Mouse (Mus musculus) G1E (cell line): ENCODE results near the gene Rab5b. TPM values are rescaled to one million over a fixed set of nuclear protein-coding genes. Genes with fewer than 3 reads are reported as not detected.
"Not testable (repeated sequence)": the region's sequence is repeated elsewhere in the genome, so short reads cannot be mapped to it uniquely, and the experiment has no call there.

Experiments used
- ATAC-seq: 2 replicates; pipeline ENCODE4 v1.8.0; 2016; ENCODE audit warnings: mild to moderate bottlenecking; ENCODE audit not compliant: insufficient number of reproducible peaks, poor library complexity, low FRiP score, severe bottlenecking; ENCODE audit errors: extremely low read depth
- DNase-seq: peaks from one replicate; pipeline ENCODE4 v3.0.0; 2012; ENCODE audit warnings: low spot score
- H3K27me3 ChIP-seq: 2 replicates; pipeline ENCODE4 v1.6.1; 2012; ENCODE audit warnings: mild to moderate bottlenecking, low read length, inconsistent platforms; ENCODE audit not compliant: insufficient read depth
- H3K36me3 ChIP-seq: replicated peaks from 2 replicates; pipeline ENCODE3; 2012; ENCODE audit warnings: mild to moderate bottlenecking, inconsistent platforms
- H3K4me1 ChIP-seq: 2 replicates; pipeline ENCODE4 v1.6.1; 2012; ENCODE audit warnings: low read depth, low read length, inconsistent platforms, mixed read lengths; ENCODE audit not compliant: insufficient read depth
- H3K4me3 ChIP-seq: 2 replicates; pipeline ENCODE4 v1.5.1; 2012; ENCODE audit warnings: low read depth, mild to moderate bottlenecking, inconsistent platforms, low read length, moderate library complexity, mixed read lengths
- H3K9me3 ChIP-seq: replicated peaks from 2 replicates; pipeline ENCODE4 v1.6.1; 2012; ENCODE audit warnings: inconsistent platforms
- CTCF ChIP-seq: IDR thresholded peaks from 2 replicates; pipeline ENCODE4 v1.5.1; 2012; ENCODE audit warnings: low read depth, low read length, inconsistent platforms, mixed read lengths
- GATA1 ChIP-seq: IDR thresholded peaks from 2 replicates; pipeline ENCODE4 v1.6.1; 2012; ENCODE audit warnings: borderline replicate concordance, low read length, inconsistent platforms, mixed read lengths
- GATA2 ChIP-seq: IDR thresholded peaks from 2 replicates; pipeline ENCODE4 v1.6.1; 2012; ENCODE audit warnings: low read depth, low read length, inconsistent platforms, borderline replicate concordance
- POLR2AphosphoS5 ChIP-seq: IDR thresholded peaks from 2 replicates; pipeline ENCODE4 v1.6.1; 2012; ENCODE audit warnings: low read depth, low read length, inconsistent platforms; ENCODE audit not compliant: insufficient replicate concordance
- TAL1 ChIP-seq: conservative IDR thresholded peaks from 2 replicates; pipeline ENCODE4 v1.6.1; 2012; ENCODE audit warnings: low read depth, low read length, inconsistent platforms, mixed read lengths
- polyA plus RNA-seq: library from polyadenylated mRNA; stranded (reverse); fragments of >175 nt; gene quantifications from 2 replicates; pipeline ENCODE4 v1.2.3, GENCODE M21; 2012
- total RNA-seq, 2 experiments: library from RNA; stranded (forward) in 1 of 2; stranded (reverse) in 1 of 2; fragments of 200-1000 nt in 1 of 2; fragments of >200 nt in 1 of 2; fragmentation: Nextera tagmentation in 1 of 2; gene quantifications; 2 replicates each; pipeline ENCODE4 v1.2.3; 2014 to 2017

Rab5b gene
- total and polyA plus RNA-seq, 3 experiments: 20.0 to 49.1 (median 48.0) TPM

DNA sequence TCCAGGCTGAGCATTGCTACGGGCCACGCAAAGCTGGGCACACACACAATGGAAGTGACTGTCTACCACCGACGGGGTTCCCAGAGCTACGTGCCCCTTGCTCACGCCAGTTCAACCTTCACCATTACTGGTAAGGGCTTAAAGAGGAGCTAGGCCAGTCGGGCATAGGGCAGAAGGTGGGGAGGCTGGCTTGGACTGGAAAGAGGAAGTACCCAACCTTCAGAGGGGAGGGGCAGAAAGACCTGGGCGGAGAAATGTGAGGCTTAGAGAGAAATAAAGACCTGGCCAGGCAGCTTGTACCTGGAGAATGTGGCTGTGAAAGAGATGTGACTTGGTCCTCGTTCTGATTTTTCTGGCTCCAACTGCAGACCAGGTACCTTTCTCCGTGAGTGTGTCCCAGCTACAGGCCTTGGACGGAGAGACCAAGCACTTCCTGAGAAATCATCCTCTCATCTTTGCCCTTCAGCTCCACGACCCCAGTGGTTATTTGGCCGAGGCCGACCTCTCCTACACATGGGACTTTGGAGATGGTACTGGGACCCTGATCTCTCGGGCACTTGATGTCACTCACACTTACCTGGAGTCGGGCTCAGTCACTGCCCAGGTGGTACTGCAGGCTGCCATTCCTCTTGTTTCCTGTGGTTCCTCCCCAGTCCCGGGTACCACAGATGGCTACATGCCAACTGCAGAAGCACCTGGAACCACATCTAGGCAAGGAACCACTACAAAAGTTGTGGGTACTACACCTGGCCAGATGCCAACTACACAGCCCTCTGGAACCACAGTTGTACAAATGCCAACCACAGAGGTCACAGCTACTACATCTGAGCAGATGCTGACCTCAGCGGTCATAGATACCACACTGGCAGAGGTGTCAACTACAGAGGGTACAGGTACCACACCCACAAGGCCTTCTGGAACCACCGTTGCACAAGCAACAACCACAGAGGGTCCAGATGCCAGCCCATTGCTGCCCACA, 19.8 kb upstream of the Rab5b start:
- ATAC-seq: peak; percentile 90
- Histone ChIP-seq H3K4me1 (peaks cover 15% of the 10 kb centered on the region), H3K4me3 (peak overlapping the region; percentile 56; the same call in 1 of the 2 replicates), H3K27me3 (peaks cover 23% of the 10 kb centered on the region), H3K36me3 (no peaks in the 10 kb centered on the region), H3K9me3 (no peaks in the 10 kb centered on the region)
- DNase-seq: peak; percentile 75
- TF ChIP-seq CTCF (no peak), GATA2 (no peak), POLR2AphosphoS5 (no peak), GATA1 (no peak), TAL1 (no peak)

DNA sequence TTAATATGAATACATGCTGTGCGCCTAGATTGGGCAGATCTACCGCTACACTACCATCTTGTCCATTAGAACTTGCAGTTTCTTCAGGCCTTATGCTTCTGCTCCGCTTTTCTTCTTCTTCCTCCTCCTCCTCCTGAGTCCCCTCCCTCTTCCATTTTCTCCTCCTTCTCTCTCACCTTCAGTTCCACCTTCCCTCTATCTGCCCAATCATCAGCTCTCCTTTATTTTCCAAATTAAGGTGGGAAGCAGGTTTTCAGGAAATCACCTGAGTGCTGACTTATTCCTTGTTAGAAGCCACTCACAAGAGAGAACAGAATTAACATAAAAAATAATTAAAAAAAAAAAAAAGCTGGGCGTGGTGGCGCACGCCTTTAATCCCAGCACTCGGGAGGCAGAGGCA, 15.3 kb upstream of the Rab5b start:
- ATAC-seq, H3K36me3 ChIP-seq, DNase-seq, H3K9me3 ChIP-seq, H3K4me3 ChIP-seq, H3K27me3 ChIP-seq: not testable (repeated sequence)
- H3K4me1 ChIP-seq: peaks cover 20% of the 10 kb centered on the region

DNA sequence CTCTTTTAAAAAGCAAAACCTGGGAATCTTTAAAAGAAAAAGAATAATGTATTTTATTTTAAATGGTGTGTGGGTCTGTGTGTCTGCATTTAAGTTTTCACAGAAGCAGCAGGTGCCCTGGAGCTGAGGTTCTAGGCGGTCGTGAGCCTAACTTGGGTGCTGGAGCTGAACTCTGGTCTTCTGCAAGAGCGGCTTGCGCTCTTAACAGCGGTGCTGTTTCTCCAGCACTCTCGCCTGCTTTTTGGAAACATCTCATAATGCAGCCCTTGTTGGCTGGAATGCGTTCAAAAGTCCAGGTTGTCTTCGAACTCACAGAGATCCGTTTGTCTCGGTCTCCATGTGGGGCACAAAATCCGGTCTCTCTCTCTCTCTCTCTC, 9.2 kb upstream of the Rab5b start:
- H3K27me3 ChIP-seq: no peaks in the 10 kb centered on the region
- DNase-seq (no peak), ATAC-seq (no peak)
- H3K9me3 ChIP-seq: no peaks in the 10 kb centered on the region
- H3K4me1 ChIP-seq: peaks cover 40% of the 10 kb centered on the region
- H3K4me3 ChIP-seq: peak overlapping the region; percentile 86; the same call in 1 of the 2 replicates
- TF ChIP-seq CTCF (no peak), GATA2 (no peak)
- peaks cover 32% of the 10 kb centered on the region for H3K36me3 ChIP-seq

DNA sequence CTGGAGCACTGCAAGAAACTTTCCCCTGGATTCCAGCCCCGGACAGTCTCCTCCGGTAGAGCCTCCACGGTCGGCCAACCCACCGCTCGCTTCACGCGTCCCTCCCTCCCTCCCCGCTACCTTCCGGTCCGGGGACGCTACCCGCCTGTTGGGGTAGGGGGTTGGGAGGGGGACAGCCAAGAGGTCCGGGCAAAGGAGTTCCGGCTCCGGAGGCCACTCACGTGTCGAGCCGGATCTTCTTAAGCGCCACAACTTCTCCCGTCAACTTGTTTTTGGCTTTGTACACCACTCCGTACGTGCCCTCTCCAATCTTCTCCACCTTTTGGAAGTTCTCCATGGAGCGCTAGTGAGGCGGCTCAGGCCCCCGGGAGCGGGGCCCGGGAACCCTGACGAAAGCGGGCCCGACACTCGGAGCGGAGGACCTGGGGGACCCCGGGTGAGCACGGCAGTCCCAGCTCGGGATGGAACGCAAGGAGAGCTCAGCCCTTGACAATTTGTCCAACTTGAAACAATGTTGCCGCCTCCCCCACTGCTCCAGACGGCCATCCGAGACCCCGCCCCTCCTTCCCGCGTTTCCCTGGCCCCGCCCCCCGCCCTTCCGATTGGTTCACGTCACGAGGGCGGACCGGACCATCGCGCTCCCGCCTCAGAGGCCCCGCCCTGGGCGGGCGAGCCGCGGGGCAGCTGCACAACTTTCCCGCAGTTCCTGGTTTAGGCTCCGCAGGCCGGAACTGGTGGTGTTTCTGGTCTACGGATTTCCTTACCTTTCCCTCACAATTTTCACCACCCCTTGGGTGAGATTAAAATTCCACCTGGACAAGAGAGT, 8.6 kb upstream of the Rab5b start, which contains the start of gene Cdk2:
Gene Cdk2, minus strand, starts transcription at position 541 of the 826 bp plus-strand sequence.
- Histone ChIP-seq H3K9me3 (no peaks in the 10 kb centered on the region), H3K36me3 (peaks cover 38% of the 10 kb centered on the region), H3K4me1 (peaks cover 43% of the 10 kb centered on the region), H3K4me3 (peak within 1 kb of the TSS; percentile 86), H3K27me3 (no peaks in the 10 kb centered on the region)
- TF ChIP-seq TAL1 (no peak), GATA2 (no peak), CTCF (no peak), GATA1 (no peak), POLR2AphosphoS5 (no peak)
- DNase-seq: peak; percentile 91
- peak; percentile 76 for ATAC-seq

DNA sequence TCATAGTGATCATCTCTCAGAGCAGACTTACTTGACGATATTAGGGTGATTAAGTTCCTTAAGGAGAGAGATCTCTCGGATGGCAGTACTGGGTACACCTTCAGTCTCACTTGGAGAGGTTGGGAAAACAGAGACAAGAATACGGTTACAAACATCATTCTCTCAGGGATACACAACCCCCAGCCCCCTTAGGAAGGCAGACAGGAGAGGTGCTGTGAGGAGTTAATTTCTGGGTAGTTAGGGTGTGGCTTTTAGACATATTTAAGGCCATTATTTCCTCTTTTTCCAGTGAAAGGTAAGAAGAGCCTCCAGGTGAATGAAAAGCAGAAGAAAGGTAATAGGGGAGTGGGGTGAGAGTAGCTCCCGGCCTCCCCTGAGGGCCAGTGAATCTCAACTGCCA, 7.8 kb upstream of the Rab5b start, which contains the start of gene Pmel:
Gene Pmel, plus strand, starts transcription at position 301 of the 400 bp plus-strand sequence.
- peak; percentile 24 for DNase-seq
- peaks cover 47% of the 10 kb centered on the region for H3K36me3 ChIP-seq
- no peaks in the 10 kb centered on the region for H3K27me3 ChIP-seq
- peaks cover 51% of the 10 kb centered on the region for H3K4me1 ChIP-seq
- no peaks in the 10 kb centered on the region for H3K9me3 ChIP-seq
- H3K4me3 ChIP-seq: peak within 1 kb of the TSS; percentile 86
- no peak for ATAC-seq
- TF ChIP-seq TAL1 (no peak), GATA2 (no peak), POLR2AphosphoS5 (no peak), GATA1 (no peak), CTCF (no peak)

DNA sequence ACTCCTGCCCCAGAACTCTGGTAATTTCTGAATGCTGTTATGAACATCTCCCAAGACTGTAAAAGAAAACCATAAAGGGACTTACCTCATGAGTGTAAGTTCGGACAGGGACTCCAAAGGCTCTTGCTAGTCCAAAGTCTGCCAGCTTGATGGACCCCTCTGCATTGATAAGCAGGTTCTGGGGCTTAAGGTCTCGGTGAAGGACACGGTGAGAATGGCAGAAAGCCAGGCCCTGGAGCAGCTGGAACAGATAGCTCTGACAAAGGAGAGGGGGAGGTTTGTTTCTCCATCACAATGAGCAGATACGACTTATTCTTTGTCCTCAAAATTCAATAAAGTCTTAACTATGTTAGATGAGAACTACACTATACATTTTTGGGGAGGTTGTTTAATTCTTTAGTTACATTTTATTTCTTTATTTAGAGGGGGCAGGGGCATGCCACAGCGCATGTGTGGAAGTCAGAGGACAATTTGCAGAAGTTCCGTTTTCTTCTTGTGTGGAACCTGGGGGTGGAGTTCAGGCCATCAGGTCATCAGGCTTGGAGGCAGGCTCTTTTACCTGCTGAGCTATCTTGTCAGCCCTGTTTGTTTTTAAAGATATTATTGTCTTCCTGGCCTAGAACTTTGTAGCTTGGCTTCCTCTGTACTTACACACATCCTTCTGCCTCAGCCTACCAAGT, 6.4 kb upstream of the Rab5b start:
- peak overlapping the region; percentile 20; the same call in 1 of the 2 replicates for H3K4me3 ChIP-seq
- DNase-seq: no peak
- TF ChIP-seq CTCF (no peak), TAL1 (no peak), GATA1 (no peak)

More for the DNA sequence above, 6.4 kb upstream of the Rab5b start:
- Histone ChIP-seq H3K36me3 (peaks cover 58% of the 10 kb centered on the region), H3K4me1 (peaks cover 62% of the 10 kb centered on the region), H3K9me3 (no peaks in the 10 kb centered on the region), H3K27me3 (no peaks in the 10 kb centered on the region)
- ATAC-seq: peak; percentile 38; the same call in 1 of the 2 replicates
